Mouse (Mus musculus) right cerebral cortex, postnatal 4 days (tissue): ENCODE results near the gene Tbc1d20.
A peak's percentile ranks its signal among the peaks of the same experiment; 100 is the strongest.
"Not testable (repeated sequence)": the region's sequence is repeated elsewhere in the genome, so short reads cannot be mapped to it uniquely, and the experiment has no call there.

Experiments used
- DNase-seq: peaks from one replicate; pipeline ENCODE4 v3.0.0-alpha.2; 2022

The Tbc1d20 gene

DNA sequence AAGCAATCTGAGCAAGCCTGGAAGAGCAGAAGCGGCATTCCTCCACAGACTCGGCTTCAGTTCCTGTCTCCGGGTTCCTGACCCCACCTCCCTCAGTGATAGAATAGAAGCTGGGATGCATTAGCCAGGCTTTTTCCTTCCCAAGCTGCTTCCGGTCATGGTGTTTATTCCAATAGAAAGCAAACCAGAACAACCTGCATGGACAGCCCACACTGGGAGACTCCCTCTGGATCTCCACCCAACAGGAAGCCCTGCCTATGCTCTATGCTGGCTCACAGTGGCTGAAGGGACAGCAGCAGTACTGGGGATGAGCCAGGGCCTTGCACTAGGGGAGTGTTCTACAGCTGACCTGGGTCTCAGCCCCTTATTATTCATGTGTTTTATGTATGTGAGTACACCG lies 34.4 kb downstream of the Tbc1d20 start:
- DNase-seq = no peak

DNA sequence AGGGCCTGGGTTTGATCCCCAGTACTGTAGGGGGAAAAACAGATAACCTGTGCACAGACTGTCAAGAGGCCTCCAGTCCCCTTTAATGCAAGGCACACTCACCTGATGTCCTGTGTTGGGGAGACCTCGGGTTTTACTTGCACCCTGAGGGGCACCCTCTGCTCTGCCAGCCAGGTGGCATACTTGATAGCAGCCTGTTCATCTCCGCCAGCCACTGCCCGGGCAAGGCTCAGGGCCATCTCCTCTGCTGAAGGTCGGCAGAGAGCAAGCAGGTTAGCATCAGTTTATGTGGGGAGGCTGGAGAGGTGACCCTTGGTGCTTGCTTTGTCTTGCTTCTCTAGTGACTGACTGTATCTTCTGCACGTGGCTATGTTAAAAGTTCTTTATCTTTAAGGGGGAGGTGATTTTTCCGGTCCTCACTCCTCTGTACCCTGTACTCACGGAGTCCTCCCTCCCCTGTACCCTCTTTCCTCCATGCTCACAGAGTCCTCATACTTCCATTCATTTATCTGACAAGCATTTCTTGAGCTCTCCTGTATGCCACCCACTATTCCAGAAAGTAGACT lies 37.3 kb downstream of the Tbc1d20 start:
- no peak for DNase-seq

DNA sequence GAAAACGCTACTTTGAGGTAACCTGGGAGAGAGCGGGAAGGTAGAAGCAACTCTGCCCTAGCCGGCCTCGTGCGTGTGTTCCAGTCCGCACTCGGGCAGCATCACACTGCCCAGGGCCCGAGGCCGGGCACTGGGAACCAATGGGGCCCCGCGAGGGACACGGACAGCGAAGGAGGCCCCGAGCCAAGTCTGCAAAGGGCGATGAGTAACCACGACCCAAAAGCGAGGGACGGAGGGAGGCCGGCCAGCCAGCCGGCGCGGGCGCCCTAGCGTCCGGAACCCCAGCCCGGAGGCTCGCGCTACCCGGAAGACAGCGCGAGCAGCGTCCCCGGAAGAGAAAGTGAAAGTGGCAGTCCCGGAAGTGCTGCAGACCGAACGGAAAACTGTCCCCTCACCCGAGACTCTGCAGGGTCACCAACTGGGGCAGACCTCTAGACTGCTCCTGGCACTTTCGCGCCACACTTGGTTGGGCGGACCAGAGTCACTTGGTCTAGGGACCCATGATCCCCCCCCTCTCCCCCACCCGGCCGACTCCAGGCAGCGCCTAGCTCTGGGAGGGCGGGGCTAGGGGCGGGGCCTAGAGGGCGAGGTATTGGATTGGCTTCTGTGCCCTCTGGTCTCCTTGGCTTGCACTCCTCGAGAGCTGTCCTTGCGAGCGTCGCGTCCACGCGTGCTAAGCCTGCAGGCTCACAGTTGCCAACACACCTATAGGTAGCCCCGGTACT lies 38.6 kb downstream of the Tbc1d20 start, which contains the start of gene Rbck1:
Gene Rbck1 (minus strand): TSS at position 553 of the 725 bp plus-strand sequence.
- peak; percentile 83 for DNase-seq

GRCm38 (mm10) chr2:152333345-152334006 lies 39.8 kb downstream of the Tbc1d20 start:
- no peak for DNase-seq

DNA sequence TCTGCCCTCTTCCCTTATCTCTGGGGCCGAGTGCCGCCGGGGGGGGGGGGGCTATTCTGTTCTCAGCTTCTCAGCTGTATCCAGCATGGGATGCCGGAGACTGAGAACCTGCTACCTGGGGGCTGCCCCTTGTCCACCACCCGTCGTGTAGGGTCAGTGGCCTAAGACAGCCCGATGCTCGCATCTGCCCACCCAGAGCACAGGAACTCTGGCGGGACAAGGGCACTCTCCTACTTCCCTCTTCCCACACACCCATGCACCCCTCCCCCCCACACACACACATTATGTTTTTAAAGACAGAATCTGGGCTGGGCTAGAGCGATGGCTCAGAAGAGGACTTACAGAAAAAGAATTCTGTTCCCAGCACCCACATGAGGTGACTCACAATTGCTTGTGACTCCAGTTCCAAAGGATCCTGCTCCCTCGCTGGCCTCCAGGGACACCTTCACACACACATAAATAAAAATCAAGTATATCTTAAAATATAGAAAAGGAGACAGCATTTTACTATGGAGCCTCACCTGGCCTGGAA lies 41.7 kb downstream of the Tbc1d20 start:
- no peak for DNase-seq

- no peak for DNase-seq
Measured at GRCm38 (mm10) chr2:152336856-152337255, 43.2 kb downstream of the Tbc1d20 start.

- DNase-seq = no peak
Measured at GRCm38 (mm10) chr2:152337591-152338212, 44.1 kb downstream of the Tbc1d20 start.

DNA sequence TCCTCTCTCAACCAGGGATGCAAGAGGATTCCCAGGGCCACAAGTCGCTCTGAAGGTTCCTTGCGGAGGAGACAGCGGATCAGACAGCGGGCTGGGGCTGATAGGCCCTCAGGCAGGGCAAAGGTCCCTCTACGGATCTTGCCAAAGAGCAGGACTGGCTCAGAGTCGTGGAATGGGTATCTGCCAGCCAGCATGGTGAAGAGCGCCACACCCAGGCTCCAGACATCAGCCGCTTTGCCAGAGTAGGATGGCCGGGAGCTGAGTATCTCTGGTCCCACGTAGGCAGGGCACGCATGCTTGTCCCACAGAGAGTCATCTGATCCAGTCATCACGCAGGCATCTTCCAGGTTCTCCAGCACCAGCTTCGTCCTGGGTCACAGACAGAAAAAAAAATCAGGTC lies 44.7 kb downstream of the Tbc1d20 start:
- DNase-seq = no peak

DNA sequence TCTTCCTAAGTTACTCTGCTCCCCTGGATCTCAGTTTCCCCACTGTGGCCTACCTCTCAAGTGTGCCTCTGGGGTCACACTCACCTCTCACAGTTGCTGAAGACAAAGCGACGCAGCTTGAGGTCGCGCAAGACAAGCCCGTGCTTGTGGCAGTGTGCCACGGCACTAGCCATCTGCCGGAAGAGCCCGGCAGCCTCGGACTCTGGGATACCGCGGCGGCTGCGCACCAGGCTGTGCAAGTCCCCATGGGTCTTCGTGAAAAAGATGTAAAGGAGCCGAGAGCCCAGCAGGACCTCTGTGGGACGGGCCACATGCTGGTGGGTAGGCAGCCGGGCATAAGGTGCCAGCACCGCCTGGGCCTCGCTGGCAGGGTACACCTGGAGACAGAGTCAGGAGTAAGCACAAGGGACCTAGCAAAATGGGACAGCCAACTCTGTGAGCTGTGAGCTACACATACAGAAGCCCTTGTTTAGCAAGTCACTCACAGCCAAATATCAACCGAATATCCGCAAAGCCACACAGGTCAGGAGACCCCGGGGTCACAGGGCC lies 46.1 kb downstream of the Tbc1d20 start:
- DNase-seq = no peak

DNA sequence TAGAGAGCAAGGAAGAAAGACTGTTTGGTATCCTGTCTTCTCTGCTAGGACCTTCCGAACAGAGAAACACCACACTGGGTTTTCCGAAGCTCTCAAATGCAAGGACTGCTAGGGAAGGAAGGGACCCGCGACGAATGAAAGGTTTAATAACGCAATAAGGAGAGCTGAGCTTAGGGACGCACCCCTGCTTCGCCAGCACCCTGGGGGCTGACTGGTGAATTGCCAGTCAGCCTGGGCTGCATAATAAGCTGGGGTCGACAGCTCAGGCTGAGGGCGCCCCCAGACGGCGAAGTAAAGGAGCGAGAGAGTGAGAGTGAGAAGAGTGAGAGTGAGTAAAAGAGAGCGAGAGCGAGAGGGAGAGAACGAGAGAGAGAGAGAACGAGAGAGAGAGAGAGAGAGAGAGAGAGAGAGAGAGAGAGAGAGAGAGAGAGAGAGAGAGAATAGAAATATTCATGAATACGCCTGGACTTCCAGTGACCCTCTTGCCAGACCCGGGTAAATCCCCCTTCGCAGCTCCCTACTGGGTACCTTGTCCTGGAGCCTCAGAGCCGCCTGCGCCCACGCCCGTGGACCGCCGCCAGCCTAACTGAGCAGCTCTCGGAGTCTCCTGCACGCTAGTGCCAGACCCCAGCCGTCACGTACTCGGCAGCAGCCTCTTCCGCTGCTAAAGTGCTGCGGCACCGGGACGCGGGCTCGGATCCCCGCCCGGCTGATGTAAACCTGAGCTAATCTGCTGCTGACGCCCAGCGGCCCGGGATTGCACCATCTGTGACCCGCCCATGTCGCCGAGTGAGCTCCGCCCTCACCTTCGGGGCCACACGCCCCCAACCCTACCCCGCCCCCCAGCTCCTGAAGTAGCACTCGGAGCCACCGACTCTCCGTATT lies 49.9 kb downstream of the Tbc1d20 start, which contains the start of gene Trib3:
Gene Trib3 (minus strand): TSS at position 704 of the 885 bp plus-strand sequence.
- peak; percentile 79 for DNase-seq

DNA sequence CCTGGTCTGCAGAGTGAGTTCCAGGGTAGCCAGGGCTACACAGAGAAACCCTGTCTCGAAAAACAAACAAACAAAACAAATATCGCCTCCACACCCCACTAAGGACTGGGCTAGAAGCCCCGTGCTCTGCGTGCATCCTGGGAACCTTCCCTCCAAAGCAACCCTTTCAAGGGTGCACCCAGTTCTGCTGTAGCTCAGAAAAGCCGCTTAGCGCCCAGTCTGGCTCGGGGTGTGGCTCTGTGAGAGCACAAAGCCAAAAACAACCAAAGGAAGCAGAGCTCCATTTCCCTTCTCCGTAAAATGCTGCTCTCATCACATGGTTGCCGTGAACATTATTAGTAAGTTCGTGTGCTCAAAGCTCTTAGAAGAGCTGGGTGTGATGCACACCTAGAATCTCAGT lies 50.7 kb downstream of the Tbc1d20 start:
- DNase-seq = no peak

GRCm38 (mm10) chr2:152344909-152345308 lies 51.3 kb downstream of the Tbc1d20 start:
- DNase-seq = no peak

DNA sequence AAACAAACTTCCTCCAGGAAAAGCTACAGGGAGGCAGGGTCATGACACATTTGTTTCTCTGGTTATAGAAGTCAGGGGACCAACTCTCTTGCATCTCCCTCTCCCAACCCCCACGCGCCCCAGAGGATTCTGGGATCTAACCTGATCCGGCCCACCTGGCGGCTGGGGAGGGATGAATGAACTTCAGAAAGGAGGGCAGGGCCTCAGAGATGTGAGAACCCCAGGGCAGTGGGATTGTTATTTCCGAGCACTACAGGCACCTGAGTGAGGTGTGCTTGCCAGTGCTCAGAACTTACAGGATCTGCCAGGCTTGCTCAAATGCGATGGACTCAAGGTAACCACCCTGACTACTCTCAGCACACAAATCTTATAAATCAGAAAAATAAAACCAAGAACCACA lies 51.8 kb downstream of the Tbc1d20 start:
- no peak for DNase-seq

DNA sequence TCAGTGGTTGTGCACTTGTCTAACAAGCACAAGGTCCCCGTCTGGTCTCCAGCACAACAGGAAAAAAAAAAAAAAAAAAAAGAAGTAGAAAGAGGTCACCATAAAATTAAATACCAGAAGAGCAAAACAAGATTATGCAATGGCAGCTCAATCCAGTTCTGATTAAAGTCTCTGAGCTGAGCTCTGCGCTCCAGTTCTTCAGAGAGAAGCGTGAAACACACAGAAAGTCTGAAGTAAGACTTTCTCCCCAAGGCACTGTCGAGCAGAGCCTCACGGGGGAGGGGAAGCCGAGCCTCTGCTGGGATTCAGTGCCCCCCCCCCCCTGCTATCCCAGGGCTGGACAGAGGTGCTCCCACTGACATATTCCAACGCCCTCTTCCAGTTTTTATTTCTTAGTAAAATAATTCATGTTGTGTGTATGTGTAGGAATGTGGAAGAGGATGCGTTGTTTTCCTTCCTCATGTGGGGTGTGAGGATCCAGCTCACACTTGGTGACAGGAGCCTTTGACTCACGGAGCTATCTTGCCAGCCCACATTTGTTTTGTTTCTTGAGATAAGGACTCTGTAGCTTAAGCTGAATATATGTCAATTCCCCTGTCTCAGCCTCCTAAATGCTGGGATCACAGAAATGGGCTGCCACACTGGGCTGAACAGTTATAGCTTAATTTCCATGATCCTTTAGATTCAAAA lies 53.3 kb downstream of the Tbc1d20 start:
- no peak for DNase-seq

GRCm38 (mm10) chr2:152347722-152348121 lies 54.1 kb downstream of the Tbc1d20 start:
- no peak for DNase-seq

GRCm38 (mm10) chr2:152349205-152349604 lies 55.6 kb downstream of the Tbc1d20 start:
- no peak for DNase-seq

DNA sequence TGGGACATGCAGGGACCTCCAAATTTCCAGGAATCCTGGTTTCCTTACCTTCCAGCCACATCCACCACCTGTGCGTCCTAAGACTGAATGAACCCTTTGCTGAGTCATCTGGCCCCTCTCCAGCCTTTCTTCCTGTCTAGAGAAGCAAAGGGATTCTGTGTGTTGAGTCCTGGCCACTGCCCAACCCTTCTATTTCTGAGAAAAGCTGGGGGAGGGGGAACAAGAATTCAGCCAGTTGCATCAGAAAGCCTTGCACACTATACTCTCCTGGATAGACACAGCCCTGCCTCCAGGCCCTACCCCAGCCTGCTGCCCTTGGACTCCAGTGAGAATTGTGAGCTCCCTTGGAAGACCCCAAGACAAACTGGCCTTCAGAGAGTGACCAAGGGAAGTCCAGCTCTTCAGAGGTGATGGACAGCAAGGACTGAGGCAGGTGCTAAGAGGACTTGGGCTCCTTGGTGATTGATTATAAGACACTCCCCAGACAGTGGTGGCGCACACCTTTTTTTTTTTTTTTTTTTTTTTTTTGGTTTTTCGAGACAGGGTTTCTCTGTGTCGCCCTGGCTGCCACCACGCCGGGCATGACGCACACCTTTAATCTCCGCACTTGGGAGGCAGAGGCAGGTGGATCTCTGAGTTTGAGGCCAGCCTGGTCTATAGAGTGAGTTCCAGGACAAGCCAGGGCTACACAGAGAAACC lies 56.4 kb downstream of the Tbc1d20 start:
- no peak for DNase-seq

DNA sequence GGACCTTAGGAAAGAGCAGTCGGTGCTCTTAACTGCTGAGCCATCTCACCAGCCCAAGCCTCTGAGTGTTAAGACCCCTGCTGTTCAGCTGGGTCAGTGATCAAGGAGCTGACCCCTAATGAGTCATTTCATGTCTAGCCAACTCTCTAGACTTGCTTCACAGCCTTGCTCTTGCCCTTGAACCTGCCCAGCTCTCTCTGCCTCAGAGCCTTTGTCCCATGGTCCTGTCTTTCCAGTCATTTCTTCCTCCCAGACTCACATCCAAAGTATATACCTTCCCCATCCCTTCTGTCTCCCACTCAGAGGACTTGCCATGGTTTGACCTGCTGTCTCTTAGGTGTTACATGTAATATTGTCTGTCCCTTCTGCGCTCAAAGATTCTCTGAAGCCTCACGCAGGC lies 63.6 kb downstream of the Tbc1d20 start:
- no peak for DNase-seq

- DNase-seq = not testable (repeated sequence)
Measured at GRCm38 (mm10) chr2:152358977-152359376, 65.3 kb downstream of the Tbc1d20 start.

GRCm38 (mm10) chr2:152359616-152360015 lies 66.0 kb downstream of the Tbc1d20 start:
- DNase-seq = no peak
